Mouse (Mus musculus): ENCODE results near the gene Eif3m. TPM values are rescaled to one million over a fixed set of nuclear protein-coding genes. Genes with fewer than 3 reads are reported as not detected.

Eif3m gene
- polyA plus RNA-seq, 1 experiment from 2014 or later: 178 TPM

DNA sequence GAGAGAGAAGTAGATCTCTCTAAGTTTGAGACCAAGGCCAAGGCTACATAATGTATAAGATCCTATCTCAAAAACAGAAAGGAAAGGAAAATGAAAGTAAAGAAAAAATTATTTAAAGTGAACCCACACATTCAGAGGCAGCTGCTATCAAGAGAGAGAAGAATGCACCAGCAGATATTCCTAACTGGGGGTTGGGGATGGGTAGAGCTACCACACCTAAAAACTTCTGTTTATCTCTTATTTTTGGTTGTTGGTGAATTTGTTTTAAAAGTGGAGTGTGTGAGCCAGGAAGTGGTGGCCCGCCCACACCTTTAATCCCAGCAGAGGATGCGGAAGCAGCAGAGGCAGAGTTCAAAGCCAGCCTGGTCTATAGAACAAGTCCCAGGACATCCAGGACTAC lies 5.0 kb upstream of the Eif3m start:
- ATAC-seq: no peak
- H3K36me3 ChIP-seq (ENCODE audit: insufficient read depth, low read length): no peaks in the 10 kb centered on the region
- WGBS: 94% methylated on average over 2 of the region's 2 CpGs
- no peak overlapping the region for H3K4me3 ChIP-seq (ENCODE audit: low read depth, low read length)
- no peak for DNase-seq (ENCODE audit: low spot score)
- H3K4me1 ChIP-seq (ENCODE audit: insufficient read depth, low read depth, low read length): no peaks in the 10 kb centered on the region
- H3K9me3 ChIP-seq (ENCODE audit: low read length): no peaks in the 10 kb centered on the region
- no peak overlapping the region for H3K9ac ChIP-seq (replicated peaks; ENCODE audit: low read depth)
- no peak overlapping the region for H3K4me2 ChIP-seq (replicated peaks; ENCODE audit: low read depth, low read length)
- no peak for TF ChIP-seq CTCF (IDR thresholded peaks at IDR 0.05)
- no peak for TF ChIP-seq EP300 (IDR thresholded peaks at IDR 0.05)
- H3K27ac ChIP-seq (ENCODE audit: low read length): no peak overlapping the region
- H3K27me3 ChIP-seq (replicated peaks; ENCODE audit: insufficient read depth, low read length): no peaks in the 10 kb centered on the region

DNA sequence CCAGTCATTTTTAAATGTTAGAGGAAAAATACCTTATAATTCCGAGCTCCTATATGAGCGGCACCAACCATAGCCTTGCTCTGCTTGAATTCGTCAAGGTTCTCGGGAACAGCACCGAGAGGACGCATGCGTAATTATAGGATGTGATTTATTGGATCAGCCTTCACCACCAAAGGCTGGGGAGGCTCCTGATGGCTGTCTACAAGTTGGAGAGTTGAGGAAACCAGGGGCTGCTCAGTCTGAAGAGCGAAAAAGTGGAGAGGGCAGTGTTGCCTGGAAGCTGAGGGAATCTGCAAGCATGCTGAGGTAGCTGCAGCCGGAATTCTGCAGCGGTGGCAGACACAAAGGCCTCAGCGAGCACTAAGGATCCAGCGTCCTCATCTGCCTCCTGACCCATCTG lies 4.4 kb upstream of the Eif3m start:
- TF ChIP-seq CTCF (IDR thresholded peaks at IDR 0.05) (no peak), EP300 (IDR thresholded peaks at IDR 0.05) (no peak)
- Histone ChIP-seq H3K4me3 (ENCODE audit: low read depth, low read length) (no peak overlapping the region), H3K9me3 (ENCODE audit: low read length) (no peaks in the 10 kb centered on the region), H3K9ac (replicated peaks; ENCODE audit: low read depth) (no peak overlapping the region), H3K27ac (ENCODE audit: low read length) (no peak overlapping the region), H3K4me1 (ENCODE audit: insufficient read depth, low read depth, low read length) (no peaks in the 10 kb centered on the region), H3K27me3 (replicated peaks; ENCODE audit: insufficient read depth, low read length) (no peaks in the 10 kb centered on the region), H3K4me2 (replicated peaks; ENCODE audit: low read depth, low read length) (no peak overlapping the region), H3K36me3 (ENCODE audit: insufficient read depth, low read length) (no peaks in the 10 kb centered on the region)
- ATAC-seq (no peak), DNase-seq (ENCODE audit: low spot score) (no peak)
- 76% methylated on average over 12 of the region's 12 CpGs for WGBS

- TF ChIP-seq CTCF (IDR thresholded peaks at IDR 0.05): no peak
- no peak for TF ChIP-seq EP300 (IDR thresholded peaks at IDR 0.05)
- Histone ChIP-seq H3K27me3 (replicated peaks; ENCODE audit: insufficient read depth, low read length) (no peaks in the 10 kb centered on the region), H3K9me3 (ENCODE audit: low read length) (no peaks in the 10 kb centered on the region), H3K27ac (ENCODE audit: low read length) (no peak overlapping the region), H3K4me2 (replicated peaks; ENCODE audit: low read depth, low read length) (no peak overlapping the region), H3K9ac (replicated peaks; ENCODE audit: low read depth) (no peak overlapping the region), H3K4me3 (ENCODE audit: low read depth, low read length) (no peak overlapping the region), H3K4me1 (ENCODE audit: insufficient read depth, low read depth, low read length) (no peaks in the 10 kb centered on the region), H3K36me3 (ENCODE audit: insufficient read depth, low read length) (no peaks in the 10 kb centered on the region)
- WGBS: 87% methylated on average over 1 of the region's 1 CpGs
- ATAC-seq (no peak), DNase-seq (ENCODE audit: low spot score) (no peak)
Observed at GRCm38 (mm10) chr2:105019457-105019856, 2.6 kb upstream of the Eif3m start.

- DNase-seq (ENCODE audit: low spot score): no peak
- Histone ChIP-seq H3K4me1 (ENCODE audit: insufficient read depth, low read depth, low read length) (no peaks in the 10 kb centered on the region), H3K4me2 (replicated peaks; ENCODE audit: low read depth, low read length) (no peak overlapping the region; the same call in 1 of the 2 replicates), H3K9ac (replicated peaks; ENCODE audit: low read depth) (no peak overlapping the region), H3K27me3 (replicated peaks; ENCODE audit: insufficient read depth, low read length) (no peaks in the 10 kb centered on the region), H3K27ac (ENCODE audit: low read length) (no peak overlapping the region), H3K9me3 (ENCODE audit: low read length) (no peaks in the 10 kb centered on the region), H3K36me3 (ENCODE audit: insufficient read depth, low read length) (0 out of 2 replicates have a peak, but pooled peaks cover under 1% of the 10 kb centered on the region), H3K4me3 (ENCODE audit: low read depth, low read length) (no peak overlapping the region)
- ATAC-seq: no peak
- TF ChIP-seq EP300 (IDR thresholded peaks at IDR 0.05) (no peak), CTCF (IDR thresholded peaks at IDR 0.05) (no peak)
- 84% methylated on average over 3 of the region's 3 CpGs for WGBS
Observed at GRCm38 (mm10) chr2:105017802-105018201, 922 bp upstream of the Eif3m start.

DNA sequence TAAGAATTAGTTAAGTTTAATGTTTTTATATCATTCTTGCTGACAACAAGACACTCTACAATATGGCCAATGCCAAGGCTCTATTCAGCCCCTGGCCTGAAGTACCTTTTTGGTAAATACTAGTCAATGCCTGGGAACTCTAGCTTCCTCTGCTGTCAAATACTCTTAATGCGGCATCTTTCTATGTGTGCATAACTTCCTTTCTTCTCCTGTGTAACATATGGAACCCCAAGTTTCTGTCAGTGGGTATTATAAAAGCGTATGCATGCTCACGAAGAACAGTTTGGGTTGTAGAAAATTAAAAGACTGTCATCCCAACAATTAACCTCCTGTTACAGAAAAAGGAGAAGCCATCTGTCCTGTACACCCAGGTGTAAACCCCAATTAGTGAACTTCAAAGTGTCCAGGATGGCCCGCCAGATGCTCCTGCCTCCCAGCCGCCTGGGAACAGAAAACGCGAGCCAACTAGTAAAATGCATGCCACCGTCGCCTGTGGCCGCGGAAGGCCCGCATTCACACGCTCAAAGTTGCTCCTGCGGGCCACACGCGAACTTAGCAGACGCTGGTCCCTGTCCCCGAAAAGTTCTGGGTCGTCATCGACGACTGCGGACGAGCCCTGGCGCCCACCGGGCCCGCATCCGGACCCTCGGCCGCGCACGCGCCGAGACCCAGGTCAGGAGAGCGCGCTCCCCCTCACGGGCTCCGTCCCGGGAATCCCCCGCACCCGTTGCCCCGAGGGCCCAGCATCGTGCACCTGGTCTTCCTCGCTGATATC lies 501 bp downstream of the Eif3m start:
- H3K4me1 ChIP-seq (ENCODE audit: insufficient read depth, low read depth, low read length): no peaks in the 10 kb centered on the region
- H3K4me2 ChIP-seq (replicated peaks; ENCODE audit: low read depth, low read length): peak overlapping the region; percentile 56
- H3K9ac ChIP-seq (replicated peaks; ENCODE audit: low read depth): peak overlapping the region; percentile 97
- peak overlapping the region; percentile 74 for H3K27ac ChIP-seq (ENCODE audit: low read length)
- ATAC-seq (peak; percentile 67), DNase-seq (ENCODE audit: low spot score) (peak; percentile 27)
- H3K27me3 ChIP-seq (replicated peaks; ENCODE audit: insufficient read depth, low read length): no peaks in the 10 kb centered on the region
- TF ChIP-seq EP300 (IDR thresholded peaks at IDR 0.05) (no peak), CTCF (IDR thresholded peaks at IDR 0.05) (no peak)
- H3K4me3 ChIP-seq (ENCODE audit: low read depth, low read length): peak overlapping the region; percentile 89
- peaks cover 13% of the 10 kb centered on the region; the same call in 1 of the 2 replicates for H3K36me3 ChIP-seq (ENCODE audit: insufficient read depth, low read length)
- under 1% methylated on average over 43 of the region's 43 CpGs for WGBS
- no peaks in the 10 kb centered on the region for H3K9me3 ChIP-seq (ENCODE audit: low read length)

- TF ChIP-seq EP300 (IDR thresholded peaks at IDR 0.05) (no peak), CTCF (IDR thresholded peaks at IDR 0.05) (no peak)
- no peak for DNase-seq (ENCODE audit: low spot score)
- no peak overlapping the region for H3K9ac ChIP-seq (replicated peaks; ENCODE audit: low read depth)
- no peaks in the 10 kb centered on the region for H3K9me3 ChIP-seq (ENCODE audit: low read length)
- H3K4me2 ChIP-seq (replicated peaks; ENCODE audit: low read depth, low read length): no peak overlapping the region
- H3K36me3 ChIP-seq (ENCODE audit: insufficient read depth, low read length): peaks cover 18% of the 10 kb centered on the region
- H3K27ac ChIP-seq (ENCODE audit: low read length): no peak overlapping the region
- H3K4me3 ChIP-seq (ENCODE audit: low read depth, low read length): no peak overlapping the region
- no peaks in the 10 kb centered on the region for H3K27me3 ChIP-seq (replicated peaks; ENCODE audit: insufficient read depth, low read length)
- no peak for ATAC-seq
- no peaks in the 10 kb centered on the region for H3K4me1 ChIP-seq (ENCODE audit: insufficient read depth, low read depth, low read length)
Observed at GRCm38 (mm10) chr2:105007236-105007635, 9.6 kb downstream of the Eif3m start.
